Mouse (Mus musculus) heart, postnatal 4 days (tissue): ENCODE measurements at regions not wholly inside any gene's neighbourhood (a gene's known extent, or its start where the extent isn't known, plus 50 kb on each side); places are given as distances from the start of the nearest gene placed in this dataset.

Experiments used
- DNase-seq: peaks from one replicate; pipeline ENCODE4 v3.0.0; 2021

GRCm38 (mm10) chr16:27507212-27507611, 118.5 kb downstream of the Ccdc50 start:
- no peak for DNase-seq

GRCm38 (mm10) chr16:27523527-27524121, 135.0 kb downstream of the Ccdc50 start:
- DNase-seq = peak; percentile 11

GRCm38 (mm10) chr16:27526669-27527068, 138.0 kb downstream of the Ccdc50 start:
- DNase-seq = no peak

- no peak for DNase-seq
Measured at GRCm38 (mm10) chr16:27530634-27531033, 142.0 kb downstream of the Ccdc50 start.
